ENCODE assay signal across 8 mouse cellular contexts in genomic region chr10:36834224-36834623, GRCm38 (mm10).
DNase-seq lines count a peak whose midpoint lies in the region; ATAC-seq and TF ChIP-seq lines count a peak whose summit lies in the region.

No protein-coding gene starts in this region.

- no peaks in the 10 kb centered on the region for H3K36me3 ChIP-seq in hindbrain, embryonic 14.5 days (replicated peaks; ENCODE audit: control insufficient read depth, insufficient read depth)
- H3K36me3 ChIP-seq in hindbrain, embryonic 13.5 days, result no peaks in the 10 kb centered on the region
- H3K36me3 ChIP-seq in ES-E14 (ENCODE audit: control insufficient read depth, insufficient read depth, low read length, poor library complexity, severe bottlenecking), result no peaks in the 10 kb centered on the region

- intact Hi-C loops in left cerebral cortex, postnatal 4 days (cut with DNase I), result no loop called here

- no peak for ATAC-seq in hindbrain, embryonic 14.5 days (ENCODE audit: low FRiP score)
- no peak for ATAC-seq in hindbrain, embryonic 13.5 days (ENCODE audit: low FRiP score)

- H3K27ac ChIP-seq in hindbrain, embryonic 14.5 days, result no peak overlapping the region
- no peak overlapping the region for H3K27ac ChIP-seq in hindbrain, embryonic 13.5 days
- no peak overlapping the region for H3K27ac ChIP-seq in ES-E14 (ENCODE audit: insufficient read depth, low read depth, low read length, poor library complexity, severe bottlenecking)

- H3K4me1 ChIP-seq in hindbrain, embryonic 14.5 days (replicated peaks; ENCODE audit: control insufficient read depth, insufficient read depth, low read length), result no peaks in the 10 kb centered on the region
- peaks cover 4% of the 10 kb centered on the region; the same call in 1 of the 2 replicates for H3K4me1 ChIP-seq in hindbrain, embryonic 13.5 days (replicated peaks)
- no peaks in the 10 kb centered on the region for H3K4me1 ChIP-seq in ES-E14 (ENCODE audit: control insufficient read depth in 2 of 2, insufficient read depth in 2 of 2, low read length in 2 of 2, poor library complexity in 1 of 2)

- no peak overlapping the region for H3K4me2 ChIP-seq in hindbrain, embryonic 14.5 days (replicated peaks)
- no peak overlapping the region for H3K4me2 ChIP-seq in hindbrain, embryonic 13.5 days

- 21% methylated on average over 5 of the region's 5 CpGs for WGBS in hindbrain, embryonic 14.5 days
- 21% methylated on average over 5 of the region's 5 CpGs for WGBS in hindbrain, embryonic 13.5 days

- no peak overlapping the region for H3K9ac ChIP-seq in hindbrain, embryonic 14.5 days
- no peak overlapping the region for H3K9ac ChIP-seq in hindbrain, embryonic 13.5 days
- H3K9ac ChIP-seq in ES-E14 (ENCODE audit: insufficient read depth, low read depth, low read length, poor library complexity, severe bottlenecking), result no peak overlapping the region

- peak; percentile 54 for DNase-seq in hindbrain, embryonic 14.5 days (ENCODE audit: low spot score)
- peak; percentile 10 for DNase-seq in 416B (ENCODE audit: low read depth)
- DNase-seq in ES-E14 (ENCODE audit: low read depth, low spot score), result no peak
- DNase-seq in embryo, embryonic 10.5 days (ENCODE audit: low spot score), result peak; percentile 45
- DNase-seq in left cerebral cortex, postnatal 4 days, result peak; percentile 23
- peak; percentile 38 for DNase-seq in thymus, postnatal 4 days
- DNase-seq in spleen, postnatal 14 days (ENCODE audit: low spot score in 2 of 2), result no peak

- H3K4me3 ChIP-seq in hindbrain, embryonic 14.5 days (replicated peaks; ENCODE audit: low read length), result no peak overlapping the region
- H3K4me3 ChIP-seq in hindbrain, embryonic 13.5 days, result no peak overlapping the region
- H3K4me3 ChIP-seq in ES-E14 (ENCODE audit: insufficient read depth in 1 of 2, low read depth in 1 of 2, low read length in 2 of 2, poor library complexity in 1 of 2, severe bottlenecking in 1 of 2), result no peak overlapping the region

- H3K27me3 ChIP-seq in hindbrain, embryonic 14.5 days (ENCODE audit: control insufficient read depth, insufficient read depth, low read length), result no peaks in the 10 kb centered on the region
- no peaks in the 10 kb centered on the region for H3K27me3 ChIP-seq in hindbrain, embryonic 13.5 days

- in situ Hi-C loops in ES-E14 (cut with MboI; ENCODE audit: low sequenced_read_pairs in 2 of 2, unreplicated experiment in 2 of 2), result no loop called here

- no peaks in the 10 kb centered on the region for H3K9me3 ChIP-seq in hindbrain, embryonic 14.5 days (ENCODE audit: control insufficient read depth, low read length)
- H3K9me3 ChIP-seq in hindbrain, embryonic 13.5 days, result no peaks in the 10 kb centered on the region
- no peaks in the 10 kb centered on the region for H3K9me3 ChIP-seq in ES-E14 (ENCODE audit: control insufficient read depth, insufficient read depth, low read depth, low read length)

TF ChIP-seq in ES-E14, 5 proteins besides CTCF, POLR2A, EP300 and RAD21:
- TF ChIP-seq ZC3H11A (IDR thresholded peaks at IDR 0.05; ENCODE audit: borderline replicate concordance, low read depth, low read length), result peak; percentile 75; the same call in 1 of the 2 replicates
- TF ChIP-seq ZNF384 (IDR thresholded peaks at IDR 0.05; ENCODE audit: low read depth, low read length), result no peak
TF ChIP-seq in ES-E14: peak in this region for 1.

Comparison
In these comparisons a context has a peak if more than half of its experiments do, and no peak if none do; other contexts are left out.
1. DNase-seq: peak in hindbrain, embryonic 14.5 days (single experiment), 416B (single experiment), embryo, embryonic 10.5 days (single experiment), left cerebral cortex, postnatal 4 days (single experiment) and thymus, postnatal 4 days (single experiment); none in ES-E14 (single experiment) and spleen, postnatal 14 days (0 of 2).